Mouse (Mus musculus): ENCODE measurements at regions not wholly inside any gene's neighbourhood (a gene's known extent, or its start where the extent isn't known, plus 50 kb on each side); places are given as distances from the start of the nearest gene placed in this dataset.

DNA sequence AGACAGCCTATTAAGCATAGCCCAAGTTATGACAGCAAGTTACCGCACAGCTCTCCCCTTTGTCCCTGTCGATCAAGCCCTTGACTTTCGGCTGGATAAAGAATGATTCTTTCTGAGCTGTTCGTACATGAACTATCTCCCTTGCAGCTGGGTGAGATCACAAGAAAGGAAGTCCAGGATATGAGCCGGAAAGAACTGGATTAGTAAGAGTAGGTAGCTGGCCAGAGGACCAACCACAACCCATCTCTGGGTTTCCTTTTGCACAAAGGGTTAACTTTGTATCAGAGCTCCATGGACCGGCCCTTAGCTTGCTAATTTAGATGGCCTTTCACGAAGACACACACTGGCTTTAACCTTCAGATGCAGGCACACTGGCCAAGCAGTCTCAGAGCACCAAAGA, 153.3 kb upstream of the Spdye4c start:
- TF ChIP-seq CTCF (IDR thresholded peaks at IDR 0.05; ENCODE audit: low read depth) (no peak), EP300 (IDR thresholded peaks at IDR 0.05; ENCODE audit: low read depth) (no peak)
